Mouse (Mus musculus) spleen, adult 2 months (tissue): ENCODE measurements around the gene Hbs1l.

ENCODE experiments used
- CTCF ChIP-seq: fragments of 200-500 bp; IDR thresholded peaks from 2 replicates; pipeline ENCODE4 v1.5.1; 2011; ENCODE audit warnings: mild to moderate bottlenecking, inconsistent platforms; ENCODE audit not compliant: insufficient read depth, insufficient read length, insufficient replicate concordance; ENCODE audit errors: extremely low read depth
- POLR2A ChIP-seq: fragments of 200-500 bp; IDR thresholded peaks from 2 replicates; pipeline ENCODE4 v1.6.1; 2011; ENCODE audit warnings: low read depth, low read length, inconsistent platforms

DNA sequence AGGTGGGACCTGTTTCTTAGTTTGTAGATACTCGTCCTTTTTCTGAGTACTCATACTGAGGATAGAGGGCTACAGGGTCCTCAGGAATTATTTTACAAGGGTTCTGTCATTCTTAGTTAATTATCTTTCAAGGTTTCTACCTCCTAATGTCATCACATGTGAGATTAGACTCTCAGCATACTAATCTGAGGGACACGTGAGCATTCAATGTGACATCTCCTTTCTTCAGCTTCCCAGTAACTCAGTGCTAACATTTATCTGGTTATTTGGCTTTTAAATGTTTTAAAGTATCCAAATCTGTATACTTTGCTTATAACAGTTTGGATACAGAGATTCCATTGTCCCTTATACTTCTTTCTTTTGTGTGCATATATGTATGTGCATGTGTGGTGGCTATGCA is 28.3 kb upstream of the Hbs1l start:
- no peak for TF ChIP-seq CTCF
- no peak for TF ChIP-seq POLR2A
